Mouse (Mus musculus) spleen, adult 2 months (tissue): ENCODE results near the gene Fgfr2.

Experiments
- CTCF ChIP-seq: fragments of 200-500 bp; IDR thresholded peaks from 2 replicates; pipeline ENCODE4 v1.5.1; 2011; ENCODE audit warnings: mild to moderate bottlenecking, inconsistent platforms; ENCODE audit not compliant: insufficient read depth, insufficient read length, insufficient replicate concordance; ENCODE audit errors: extremely low read depth
- POLR2A ChIP-seq: fragments of 200-500 bp; IDR thresholded peaks from 2 replicates; pipeline ENCODE4 v1.6.1; 2011; ENCODE audit warnings: low read depth, low read length, inconsistent platforms

GRCm38 (mm10) chr7:130653036-130653555 lies 2470.1 kb downstream of the Fgfr2 start:
- TF ChIP-seq CTCF: no peak
- no peak for TF ChIP-seq POLR2A
